Mouse (Mus musculus): ENCODE results near the gene Tlr13.

GRCm38 (mm10) chrX:106135916-106136575 lies 7.0 kb upstream of the Tlr13 start:
- TF ChIP-seq EP300 (IDR thresholded peaks at IDR 0.05; ENCODE audit: insufficient read depth, low read depth, low read length) (no peak), CTCF (IDR thresholded peaks at IDR 0.05) (no peak)

Data from heart, adult 2 months (tissue).